Mouse (Mus musculus): ENCODE results near the gene Siglecf.

DNA sequence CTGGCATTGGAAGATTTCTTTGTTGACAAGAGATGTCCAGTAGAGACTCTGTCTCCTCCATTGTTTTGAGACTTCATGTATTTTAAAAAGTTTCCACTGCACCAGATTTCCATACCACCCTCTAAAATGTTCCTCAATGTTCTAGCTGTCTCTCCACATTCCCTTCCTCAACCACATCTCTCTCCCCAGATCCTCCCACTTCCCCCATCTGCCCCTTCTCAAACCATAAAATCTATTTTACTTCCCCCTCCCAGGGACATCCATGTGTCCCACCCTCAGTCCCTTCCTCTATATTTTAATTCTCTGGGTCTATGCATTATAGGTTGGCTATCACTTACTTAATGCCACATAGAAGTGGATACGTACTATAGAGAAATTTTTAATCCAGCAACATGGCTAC is 10.3 kb downstream of the Siglecf start:
- TF ChIP-seq EP300 (IDR thresholded peaks at IDR 0.05) (no peak), CTCF (IDR thresholded peaks at IDR 0.05) (no peak)
